Comparison of ENCODE assay signal across 8 mouse cellular contexts in genomic region chr16:91645995-91646602, GRCm38 (mm10). TPM values are rescaled to one million over a fixed set of nuclear protein-coding genes. Genes with fewer than 3 reads are reported as not detected.
DNase-seq lines count a peak whose midpoint lies in the region; ATAC-seq and TF ChIP-seq lines count a peak whose summit lies in the region.

No protein-coding gene starts in this region.

- H3K27ac ChIP-seq in kidney, postnatal 0 days: peak overlapping the region; percentile 98
- H3K27ac ChIP-seq in forebrain, embryonic 14.5 days (ENCODE audit: low read depth, low read length): peak overlapping the region; percentile 93; the same call in 1 of the 2 replicates
- peak overlapping the region; percentile 100 for H3K27ac ChIP-seq in liver, embryonic 12.5 days

- H3K4me1 ChIP-seq in kidney, postnatal 0 days (replicated peaks; ENCODE audit: insufficient read depth, low read length): 0 out of 2 replicates have a peak, but pooled peaks cover 4% of the 10 kb centered on the region
- H3K4me1 ChIP-seq in forebrain, embryonic 14.5 days (ENCODE audit: control insufficient read depth, insufficient read depth, low read length): peaks cover 9% of the 10 kb centered on the region
- H3K4me1 ChIP-seq in liver, embryonic 12.5 days: peaks cover 32% of the 10 kb centered on the region

- DNase-seq in kidney, postnatal 0 days (ENCODE audit: low spot score): peak; percentile 52
- no peak for DNase-seq in kidney, postnatal 14 days
- DNase-seq in R1 (ENCODE audit: low read depth, low spot score): peak; percentile 65
- DNase-seq in forebrain, embryonic 14.5 days (ENCODE audit: low spot score): peak; percentile 38
- DNase-seq in retina, postnatal 1 day: peak; percentile 24
- DNase-seq in cerebellum, adult 8-10 months: no peak
- DNase-seq in urinary bladder, postnatal 36 days (ENCODE audit: low spot score in 2 of 2): no peak

- 2% methylated on average over 11 of the region's 11 CpGs for WGBS in kidney, postnatal 0 days
- under 1% methylated on average over 11 of the region's 11 CpGs for WGBS in forebrain, embryonic 14.5 days
- under 1% methylated on average over 11 of the region's 11 CpGs for WGBS in liver, embryonic 12.5 days (ENCODE audit: insufficient replicate concordance)

- peak; percentile 36; the same call in 1 of the 2 replicates for TF ChIP-seq CTCF in kidney, postnatal 0 days (IDR thresholded peaks at IDR 0.05; ENCODE audit: low read depth)

- H3K9ac ChIP-seq in kidney, postnatal 0 days (ENCODE audit: low read depth, low read length): peak overlapping the region; percentile 92
- peak overlapping the region; percentile 79 for H3K9ac ChIP-seq in forebrain, embryonic 14.5 days (ENCODE audit: low read length)
- H3K9ac ChIP-seq in liver, embryonic 12.5 days: peak overlapping the region; percentile 94

- H3K4me3 ChIP-seq in kidney, postnatal 0 days (replicated peaks; ENCODE audit: low read depth, low read length): peak overlapping the region; percentile 77
- peak overlapping the region; percentile 73 for H3K4me3 ChIP-seq in forebrain, embryonic 14.5 days (ENCODE audit: low read depth, low read length)
- peak overlapping the region; percentile 83 for H3K4me3 ChIP-seq in liver, embryonic 12.5 days

- peaks cover 14% of the 10 kb centered on the region; the same call in 1 of the 2 replicates for H3K36me3 ChIP-seq in kidney, postnatal 0 days (ENCODE audit: insufficient read depth, low read length)
- peaks cover 18% of the 10 kb centered on the region for H3K36me3 ChIP-seq in forebrain, embryonic 14.5 days (ENCODE audit: control insufficient read depth, insufficient read depth, low read length)
- H3K36me3 ChIP-seq in liver, embryonic 12.5 days: peaks cover 40% of the 10 kb centered on the region

- no peaks in the 10 kb centered on the region for H3K27me3 ChIP-seq in kidney, postnatal 0 days (ENCODE audit: insufficient read depth, low read length)
- no peaks in the 10 kb centered on the region for H3K27me3 ChIP-seq in forebrain, embryonic 14.5 days (replicated peaks; ENCODE audit: control insufficient read depth, insufficient read depth, low read length)
- H3K27me3 ChIP-seq in liver, embryonic 12.5 days (replicated peaks): no peaks in the 10 kb centered on the region

- no peak for ATAC-seq in kidney, postnatal 0 days (replicated peaks; ENCODE audit: low FRiP score, low read depth)
- no peak for ATAC-seq in forebrain, embryonic 14.5 days
- ATAC-seq in liver, embryonic 12.5 days: no peak

- H3K4me2 ChIP-seq in kidney, postnatal 0 days (ENCODE audit: low read length): peak overlapping the region; percentile 96
- H3K4me2 ChIP-seq in forebrain, embryonic 14.5 days (ENCODE audit: low read length): peak overlapping the region; percentile 93
- peak overlapping the region; percentile 99 for H3K4me2 ChIP-seq in liver, embryonic 12.5 days

- H3K9me3 ChIP-seq in kidney, postnatal 0 days (replicated peaks; ENCODE audit: low read length): no peaks in the 10 kb centered on the region
- no peaks in the 10 kb centered on the region for H3K9me3 ChIP-seq in forebrain, embryonic 14.5 days (replicated peaks; ENCODE audit: control insufficient read depth, low read length)
- no peaks in the 10 kb centered on the region for H3K9me3 ChIP-seq in liver, embryonic 12.5 days (replicated peaks)

RNA-seq across cellular contexts. Expression of gene Gart, which starts 0.7 kb away (rescaled TPM):
- polyA plus RNA-seq in kidney, postnatal 0 days (2015; fragmentation: Nextera tagmentation; extraction: Ambion mirVana): 68.5 and 71.0 TPM in 2 replicates
- 64.9 and 66.7 TPM in 2 replicates for polyA plus RNA-seq in forebrain, embryonic 14.5 days (2014; fragmentation: Nextera tagmentation; extraction: Ambion mirVana)
- 158 and 160 TPM in 2 replicates for polyA plus RNA-seq in liver, embryonic 12.5 days (2016; fragmentation: Nextera tagmentation; extraction: Ambion mirVana)

RNA-seq across cellular contexts. Expression of gene Son, which starts 1.2 kb away (rescaled TPM):
- 108 and 112 TPM in 2 replicates for polyA plus RNA-seq in kidney, postnatal 0 days (2015; fragmentation: Nextera tagmentation; extraction: Ambion mirVana)
- 126 and 131 TPM in 2 replicates for polyA plus RNA-seq in forebrain, embryonic 14.5 days (2014; fragmentation: Nextera tagmentation; extraction: Ambion mirVana)
- 60.5 and 65.0 TPM in 2 replicates for polyA plus RNA-seq in liver, embryonic 12.5 days (2016; fragmentation: Nextera tagmentation; extraction: Ambion mirVana)

RNA-seq across cellular contexts. Expression of gene Dnajc28, which starts 27.3 kb away (rescaled TPM):
- 4.4 and 4.5 TPM in 2 replicates for polyA plus RNA-seq in kidney, postnatal 0 days (2015; fragmentation: Nextera tagmentation; extraction: Ambion mirVana)
- polyA plus RNA-seq in forebrain, embryonic 14.5 days (2014; fragmentation: Nextera tagmentation; extraction: Ambion mirVana): 7.2 and 8.4 TPM in 2 replicates
- 1.8 and 2.8 TPM in 2 replicates for polyA plus RNA-seq in liver, embryonic 12.5 days (2016; fragmentation: Nextera tagmentation; extraction: Ambion mirVana)

RNA-seq across cellular contexts. Expression of gene Donson, which starts 42.5 kb away (rescaled TPM):
- 10.6 and 12.6 TPM in 2 replicates for polyA plus RNA-seq in kidney, postnatal 0 days (2015; fragmentation: Nextera tagmentation; extraction: Ambion mirVana)
- 15.3 and 19.9 TPM in 2 replicates for polyA plus RNA-seq in forebrain, embryonic 14.5 days (2014; fragmentation: Nextera tagmentation; extraction: Ambion mirVana)
- 48.4 and 54.9 TPM in 2 replicates for polyA plus RNA-seq in liver, embryonic 12.5 days (2016; fragmentation: Nextera tagmentation; extraction: Ambion mirVana)

RNA-seq across cellular contexts. Expression of gene Tmem50b, which starts 48.5 kb away (rescaled TPM):
- 42.3 and 45.0 TPM in 2 replicates for polyA plus RNA-seq in kidney, postnatal 0 days (2015; fragmentation: Nextera tagmentation; extraction: Ambion mirVana)
- 105 and 111 TPM in 2 replicates for polyA plus RNA-seq in forebrain, embryonic 14.5 days (2014; fragmentation: Nextera tagmentation; extraction: Ambion mirVana)
- 6.7 and 6.8 TPM in 2 replicates for polyA plus RNA-seq in liver, embryonic 12.5 days (2016; fragmentation: Nextera tagmentation; extraction: Ambion mirVana)

Comparison
In these comparisons a context has a peak if more than half of its experiments do, and no peak if none do; other contexts are left out.
1. DNase-seq: peak in kidney, postnatal 0 days (single experiment), R1 (single experiment), forebrain, embryonic 14.5 days (single experiment) and retina, postnatal 1 day (single experiment); none in kidney, postnatal 14 days (single experiment), cerebellum, adult 8-10 months (single experiment) and urinary bladder, postnatal 36 days (0 of 2).
2. Peak in every context shown above with its lines, with median percentiles within 50 percentile points of each other: H3K27ac ChIP-seq, H3K4me2 ChIP-seq, H3K4me3 ChIP-seq and H3K9ac ChIP-seq.